Mouse (Mus musculus) liver, embryonic 18 days (tissue): ENCODE data around the gene Tfpi2. TPM values are rescaled to one million over a fixed set of nuclear protein-coding genes. Genes with fewer than 3 reads are reported as not detected.

Experiments
- polyA plus RNA-seq: library from polyadenylated mRNA; depleted of rRNA; stranded (reverse); fragments of >200 nt; gene quantifications from 2 replicates; pipeline ENCODE4 v1.2.3, GENCODE M21; 2012; rRNA removed

Tfpi2 gene
- 58.8 and 64.8 TPM in 2 replicates for polyA plus RNA-seq

GRCm38 (mm10) chr6:3988750-3989149 is at the start of gene Tfpi2:
Gene Tfpi2 (minus strand): TSS chr6:3988919.

GRCm38 (mm10) chr6:4003890-4004306 is 15.2 kb upstream of the Tfpi2 start, which contains the start of gene Gng11:
Gene Gng11 (plus strand): TSS chr6:4003904.

GRCm38 (mm10) chr6:3993492-3993891 is 4.8 kb upstream of the Tfpi2 start, which contains the start of gene Gngt1:
Gene Gngt1 (plus strand): TSS chr6:3993792.

Other genes with a start within 250 kb of the Tfpi2 start
- gene Calcr, start 224.2 kb downstream of the Tfpi2 start, polyA plus RNA-seq = not detected in 2 replicates
- 0.08 and 0.11 TPM in 2 replicates for gene Gngt1, start 4.9 kb upstream of the Tfpi2 start, polyA plus RNA-seq
- gene Gng11, start 15.0 kb upstream of the Tfpi2 start, polyA plus RNA-seq = 21.4 and 31.7 TPM in 2 replicates
- gene Bet1, start 98.1 kb upstream of the Tfpi2 start, polyA plus RNA-seq = 36.8 and 39.9 TPM in 2 replicates